Mouse (Mus musculus) heart, adult 2 months (tissue): ENCODE measurements around the gene Slc48a1.

Source experiments
- CTCF ChIP-seq: fragments of 200-600 bp; IDR thresholded peaks from 2 replicates; pipeline ENCODE4 v1.8.1; 2022; ENCODE audit warnings: antibody characterized with exemption, mild to moderate bottlenecking, moderate library complexity
- POLR2A ChIP-seq: fragments of 200-500 bp; IDR thresholded peaks from 2 replicates; pipeline ENCODE4 v1.6.1; 2011; ENCODE audit warnings: mild to moderate bottlenecking, low read depth, low read length, control low read depth; ENCODE audit not compliant: insufficient read depth

- TF ChIP-seq CTCF, result no peak
- no peak for TF ChIP-seq POLR2A
Observed at GRCm38 (mm10) chr15:97746278-97746677, 32.0 kb upstream of the Slc48a1 start.
